Mouse (Mus musculus) regulatory T cell (primary cell): Measurements from ENCODE around the gene Ccdc78.

ENCODE experiments used
- in situ Hi-C: fragments of 300-600 bp; cut with MboI, MseI; formaldehyde crosslinking; loops from one replicate; pipeline ENCODE4 v1.15.1; 2025; ENCODE audit warnings: high pct_unique_total_duplicates

Gene Ccdc78

GRCm38 (mm10) chr17:25781339-25781738, 5.0 kb upstream of the Ccdc78 start:
- in situ Hi-C loops, result no loop called here

GRCm38 (mm10) chr17:25783086-25783485, 3.3 kb upstream of the Ccdc78 start:
- in situ Hi-C loops, result no loop called here

DNA sequence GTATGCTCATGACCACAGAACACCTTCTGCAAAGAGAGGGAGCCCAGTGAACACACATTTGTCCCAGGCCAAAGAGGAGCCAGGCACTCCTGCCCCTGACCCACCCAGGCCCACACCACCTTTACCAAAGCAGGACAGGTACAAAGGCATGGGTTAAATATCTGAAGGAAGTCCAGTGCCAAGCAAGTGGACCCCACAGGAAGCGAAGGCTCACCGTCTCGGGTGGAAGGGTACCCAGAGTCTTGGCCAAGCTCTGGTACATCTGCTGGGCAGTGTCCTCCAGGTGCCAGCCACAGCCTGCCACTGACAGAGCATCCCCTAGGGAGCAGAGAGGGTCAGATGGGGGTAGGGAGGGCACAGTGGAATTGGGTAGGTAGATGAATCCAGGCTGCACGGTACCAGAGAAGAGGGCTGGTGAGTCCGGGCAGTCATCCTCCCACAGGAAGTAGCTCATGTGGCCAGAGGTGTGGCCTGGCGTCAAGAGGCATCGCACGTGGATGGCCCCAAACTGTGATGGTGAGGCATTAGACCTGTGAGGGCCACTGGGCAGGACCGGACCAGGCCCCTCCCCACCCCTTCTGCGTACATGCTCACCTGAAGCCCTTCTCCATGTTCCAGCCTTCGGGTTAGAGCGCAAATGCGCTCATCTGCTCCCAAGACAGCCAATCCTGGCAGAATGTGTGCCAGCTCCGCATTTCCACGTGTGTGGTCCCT, 2.4 kb upstream of the Ccdc78 start:
- in situ Hi-C loops, result no loop called here

DNA sequence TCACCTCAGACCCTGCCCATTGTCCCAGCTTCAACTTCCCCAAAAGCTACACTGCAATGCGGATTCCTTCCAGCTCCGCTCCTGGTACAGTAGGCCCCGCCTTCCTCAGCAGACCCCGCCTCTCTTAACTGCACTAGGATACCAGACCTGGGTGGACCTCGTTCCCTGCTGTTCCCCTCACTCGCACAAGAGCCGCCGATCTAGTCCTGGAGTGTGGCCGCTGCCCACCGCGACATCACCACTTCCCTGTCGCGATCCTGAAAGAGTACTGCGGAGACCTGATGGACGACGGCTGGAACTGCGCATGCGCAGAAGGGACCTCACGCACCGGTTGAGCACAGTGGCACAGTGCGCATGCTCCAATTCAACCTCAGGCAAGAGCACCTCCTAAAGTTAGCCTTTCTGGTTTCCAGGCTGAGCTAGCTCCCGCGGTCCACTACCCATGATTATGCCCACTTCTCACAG, 1.1 kb upstream of the Ccdc78 start, which contains the start of gene Haghl:
Gene Haghl, minus strand, starts transcription at position 393 of the 465 bp plus-strand sequence.
- in situ Hi-C loops, result no loop called here

GRCm38 (mm10) chr17:25786781-25787504, 563 bp downstream of the Ccdc78 start:
- in situ Hi-C loops, result no loop called here

DNA sequence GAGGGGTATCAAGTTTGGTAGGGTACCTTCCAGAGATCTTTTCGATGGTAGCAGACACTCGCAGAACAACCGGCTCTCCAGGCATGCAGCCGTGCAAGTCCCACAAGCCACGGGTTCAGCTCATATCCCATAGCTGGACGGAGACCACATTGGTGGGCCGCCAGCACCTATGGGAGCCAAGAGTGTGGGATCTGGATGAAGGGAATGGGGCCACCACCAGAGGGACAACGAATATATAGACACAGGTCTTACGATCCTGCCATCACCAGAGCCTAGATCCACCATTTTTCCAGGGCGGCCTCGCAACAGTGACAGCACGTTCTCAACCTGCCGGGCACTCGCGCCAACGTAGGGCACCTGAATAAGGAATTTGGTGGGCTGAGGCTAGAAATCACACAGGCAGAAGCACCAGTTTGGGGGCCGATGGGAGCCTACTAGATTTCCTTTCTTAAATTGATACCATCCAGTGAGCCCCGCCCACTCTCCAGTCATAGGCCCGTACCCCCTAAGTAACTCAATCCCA, 5.0 kb downstream of the Ccdc78 start:
- in situ Hi-C loops, result loop anchor here (10.0 kb wide), 1 partner anchor 217 kb away; the partner anchor contains the start of genes Lmf1 and Sox8

DNA sequence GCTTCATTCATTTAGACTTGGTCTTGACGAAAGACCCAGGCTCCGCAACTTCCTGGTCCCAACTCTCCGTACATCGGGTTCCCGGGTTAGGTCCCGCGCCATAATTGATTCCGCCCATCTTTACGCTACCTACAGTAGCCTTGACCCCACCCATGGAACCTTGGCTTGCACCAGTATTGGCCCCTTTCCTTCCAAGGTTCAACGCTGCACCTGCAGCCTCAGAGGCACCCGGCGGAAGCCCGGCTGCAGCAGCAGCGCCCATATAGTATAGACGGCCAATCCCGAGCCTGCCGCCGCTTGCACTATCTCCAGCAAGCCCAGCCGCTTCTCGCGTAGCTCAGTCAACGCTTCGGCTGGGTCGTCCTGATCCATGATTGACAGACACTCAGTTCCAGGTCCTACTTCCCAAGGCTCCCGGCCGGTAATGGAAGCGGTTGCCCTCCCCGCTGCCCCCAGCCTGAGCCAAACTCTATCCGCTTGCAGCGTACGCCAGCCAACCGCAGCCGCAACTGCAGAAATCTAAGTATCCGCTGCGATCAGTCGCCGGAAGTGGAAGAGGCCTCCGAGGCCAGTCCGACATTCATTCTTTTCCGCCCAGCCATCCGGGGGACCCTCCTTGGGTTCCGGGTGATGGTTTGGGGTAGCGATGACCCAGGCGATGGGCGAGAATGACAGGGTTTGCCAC, 5.6 kb downstream of the Ccdc78 start:
- in situ Hi-C loops, result loop anchor here (10.0 kb wide), 1 partner anchor 217 kb away; the partner anchor contains the start of genes Lmf1 and Sox8

DNA sequence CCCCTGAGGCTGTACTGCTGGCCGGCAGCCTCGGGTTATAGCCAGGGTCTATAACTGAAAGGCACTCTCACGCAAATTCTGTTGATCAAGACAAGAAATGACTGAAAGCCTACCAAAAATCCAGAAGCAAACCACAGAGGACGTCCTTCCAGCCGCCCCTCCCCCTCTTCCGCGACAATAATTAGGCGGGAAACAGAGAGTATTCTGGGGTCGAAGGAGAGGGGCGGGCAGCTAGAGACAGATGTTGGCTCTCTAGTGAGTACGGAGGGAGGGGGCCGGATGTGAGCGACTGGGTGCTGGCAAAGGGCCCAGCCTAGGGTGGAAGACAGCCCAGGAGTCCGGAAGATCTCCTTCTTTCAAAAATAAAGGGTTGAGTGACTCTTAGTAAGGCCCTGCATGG, 6.2 kb downstream of the Ccdc78 start, which contains the start of gene Fam173a:
Gene Fam173a, minus strand, starts transcription at position 287 of the 400 bp plus-strand sequence.
- in situ Hi-C loops, result loop anchor here (10.0 kb wide), 1 partner anchor 218 kb away; the partner anchor contains the start of genes Lmf1 and Sox8

- in situ Hi-C loops, result loop anchor here (10.0 kb wide), 1 partner anchor 219 kb away; the partner anchor contains the start of genes Lmf1 and Sox8
Measured at GRCm38 (mm10) chr17:25794197-25794596, 7.8 kb downstream of the Ccdc78 start.

GRCm38 (mm10) chr17:25794998-25795397, 8.6 kb downstream of the Ccdc78 start:
- in situ Hi-C loops, result loop anchor here (10.0 kb wide), 1 partner anchor 220 kb away; the partner anchor contains the start of genes Lmf1 and Sox8

DNA sequence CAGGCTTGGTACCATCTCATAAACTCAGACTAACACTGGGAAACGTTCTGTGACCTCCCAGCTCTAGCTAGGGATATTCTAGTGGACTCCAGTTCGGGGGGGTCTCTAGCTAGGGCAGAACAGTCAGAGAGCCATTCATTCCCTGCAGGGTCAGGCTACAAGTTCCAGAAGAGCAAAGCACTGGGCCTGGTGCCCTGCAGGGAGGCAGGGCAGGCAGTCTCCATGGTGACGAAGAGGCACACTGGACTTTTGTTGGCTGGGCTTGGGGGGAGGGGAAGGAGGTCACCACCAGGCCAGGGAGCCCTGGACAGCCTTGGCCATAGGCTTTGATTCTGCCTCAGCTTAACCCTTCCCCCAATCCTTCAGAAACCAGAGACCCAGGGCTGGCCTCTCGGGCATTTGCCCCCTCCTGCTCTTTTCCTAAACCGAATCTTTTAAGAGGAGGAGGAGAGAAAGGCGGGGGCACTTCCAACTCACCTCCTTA, 9.3 kb downstream of the Ccdc78 start, which contains the start of gene AC134908.4:
Gene AC134908.4, minus strand, starts transcription at position 51 of the 484 bp plus-strand sequence.
- in situ Hi-C loops, result loop anchor here (10.0 kb wide), 1 partner anchor 221 kb away; the partner anchor contains the start of genes Lmf1 and Sox8

DNA sequence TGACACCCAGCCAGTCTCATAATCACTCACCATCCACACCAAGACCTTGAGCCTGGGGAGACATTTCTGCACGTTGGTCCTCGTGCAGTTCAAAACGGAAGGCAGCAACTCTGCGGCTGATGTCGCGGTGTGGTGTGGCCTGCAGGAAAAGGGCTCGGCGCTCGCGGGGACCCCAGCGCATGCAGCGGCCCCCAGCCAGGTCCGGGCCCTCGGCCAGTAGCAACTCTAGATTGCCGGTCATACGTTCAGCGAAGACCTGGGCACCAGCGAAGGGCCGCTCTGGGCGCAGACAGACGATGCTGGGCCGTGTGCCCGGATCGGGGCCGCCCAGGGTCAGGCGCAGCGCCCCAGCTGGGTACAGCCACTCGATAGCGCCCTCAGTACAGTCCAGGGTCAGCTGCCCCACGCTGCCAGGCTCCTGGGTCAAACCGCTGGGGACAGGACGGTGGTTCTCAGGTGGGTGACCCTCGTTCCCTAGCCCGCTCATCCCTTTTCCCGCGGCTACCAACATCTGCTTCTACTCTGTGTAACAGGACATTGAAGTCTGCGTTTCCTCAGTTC, 9.9 kb downstream of the Ccdc78 start:
- in situ Hi-C loops, result loop anchor here (10.0 kb wide), 1 partner anchor 221 kb away; the partner anchor contains the start of genes Lmf1 and Sox8

GRCm38 (mm10) chr17:25796951-25797369, 10.6 kb downstream of the Ccdc78 start, which contains the start of gene Metrn:
Gene Metrn (minus strand): TSS chr17:25797136.
- in situ Hi-C loops, result loop anchor here (10.0 kb wide), 1 partner anchor 222 kb away; the partner anchor contains the start of genes Lmf1 and Sox8

DNA sequence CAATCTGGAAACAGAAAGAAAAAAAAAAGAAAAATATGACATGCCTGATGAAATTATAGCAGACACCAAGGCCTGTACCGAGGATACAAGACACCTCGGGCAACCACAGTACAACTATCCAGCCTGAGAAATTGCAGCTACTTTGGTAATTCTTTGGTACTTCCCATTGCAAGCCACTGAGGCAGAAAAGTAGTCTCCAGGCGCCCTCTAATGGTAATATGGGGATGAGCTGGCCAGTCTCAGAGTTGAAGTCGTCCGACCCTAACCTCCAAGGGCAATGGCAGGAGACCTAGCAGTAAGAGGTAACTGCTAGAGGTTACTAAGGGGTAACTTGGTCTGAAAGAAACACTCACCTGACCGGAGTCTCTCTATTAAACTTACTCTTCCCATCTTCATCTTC, 14.6 kb downstream of the Ccdc78 start:
- in situ Hi-C loops, result loop anchor here (5.0 kb wide), 2 partner anchors 34 to 64 kb away; partner anchors contain the start of gene Mslnl

DNA sequence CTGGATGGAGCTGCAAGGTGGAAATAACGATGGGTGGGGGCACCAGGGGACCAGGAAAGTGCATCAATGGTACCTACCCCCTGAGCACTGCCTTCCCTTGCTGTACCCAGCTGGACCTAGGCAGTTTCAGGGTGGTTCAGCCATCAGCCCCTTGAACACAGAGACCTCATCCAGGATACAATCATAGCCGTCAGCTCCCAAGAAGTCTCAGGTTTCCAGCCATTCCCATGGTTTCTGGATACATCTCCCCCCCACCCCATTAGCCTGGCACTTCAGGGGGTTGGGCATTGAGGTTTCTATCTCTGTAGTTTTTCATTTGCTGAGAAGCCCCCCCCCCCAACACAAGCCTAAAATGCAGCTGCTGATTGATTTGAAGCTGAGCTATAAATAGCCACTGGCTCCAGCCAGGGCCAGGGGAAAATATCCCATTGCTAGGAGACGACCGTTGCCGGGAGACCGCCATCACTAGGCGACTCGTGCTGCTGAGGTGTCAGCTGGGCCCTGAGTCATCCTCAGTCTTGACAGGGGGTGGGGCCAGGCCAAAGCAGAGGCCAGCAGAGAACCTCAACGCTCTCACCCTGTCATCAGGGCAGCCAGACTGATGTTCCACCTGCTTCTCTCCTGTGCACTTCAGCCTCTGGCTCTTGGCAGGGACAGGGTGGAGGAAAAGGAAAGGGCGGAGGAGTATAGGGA, 16.6 kb downstream of the Ccdc78 start:
- in situ Hi-C loops, result loop anchor here (5.0 kb wide), 2 partner anchors 36 to 66 kb away; partner anchors contain the start of gene Mslnl

DNA sequence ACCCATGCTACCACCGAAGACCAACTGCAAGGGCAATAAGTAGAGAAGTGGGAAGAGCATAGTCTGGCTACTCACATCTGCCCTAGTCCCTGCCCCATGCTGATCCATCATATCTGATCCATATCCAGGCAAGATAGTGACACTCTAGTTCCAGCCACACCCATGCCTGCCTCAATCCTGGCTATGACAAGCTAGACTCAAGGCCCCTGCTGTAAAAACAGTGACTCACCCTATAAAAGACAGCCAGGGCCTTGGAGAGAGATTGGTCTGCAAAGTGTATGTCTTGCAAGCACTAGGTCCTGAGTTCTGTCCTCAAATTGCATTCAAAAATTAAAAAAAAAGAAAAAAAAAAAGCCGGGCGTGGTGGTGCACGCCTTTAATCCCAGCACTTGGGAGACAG, 20.1 kb downstream of the Ccdc78 start:
- in situ Hi-C loops, result loop anchor here (5.0 kb wide), 1 partner anchor 334 kb away; no protein-coding TSS in a partner anchor

- in situ Hi-C loops, result loop anchor here (5.0 kb wide), 1 partner anchor 335 kb away; no protein-coding TSS in a partner anchor
Measured at GRCm38 (mm10) chr17:25807452-25807851, 21.1 kb downstream of the Ccdc78 start.

DNA sequence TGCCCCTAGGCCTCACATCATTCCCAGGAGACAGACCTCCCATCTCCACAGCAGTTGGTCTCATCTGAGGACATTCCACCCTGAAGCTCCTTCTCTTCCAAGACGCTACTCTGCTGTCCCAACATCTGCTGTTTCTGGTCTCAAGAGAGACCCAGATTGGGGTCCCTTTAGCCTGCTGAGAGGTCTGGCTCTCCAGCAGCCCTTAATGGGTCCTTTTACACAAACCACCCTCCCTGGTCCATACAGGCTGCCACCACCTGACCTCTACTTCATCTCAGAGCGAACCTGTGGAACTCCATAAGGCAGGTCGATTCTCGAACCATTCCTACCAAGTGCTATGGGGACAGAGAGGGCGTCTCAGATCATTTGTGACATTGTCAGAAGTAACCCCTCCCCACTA, 21.6 kb downstream of the Ccdc78 start:
- in situ Hi-C loops, result loop anchor here (5.0 kb wide), 1 partner anchor 336 kb away; no protein-coding TSS in a partner anchor
